Mouse (Mus musculus): Measurements from ENCODE around the gene Pir.

Gene Pir

DNA sequence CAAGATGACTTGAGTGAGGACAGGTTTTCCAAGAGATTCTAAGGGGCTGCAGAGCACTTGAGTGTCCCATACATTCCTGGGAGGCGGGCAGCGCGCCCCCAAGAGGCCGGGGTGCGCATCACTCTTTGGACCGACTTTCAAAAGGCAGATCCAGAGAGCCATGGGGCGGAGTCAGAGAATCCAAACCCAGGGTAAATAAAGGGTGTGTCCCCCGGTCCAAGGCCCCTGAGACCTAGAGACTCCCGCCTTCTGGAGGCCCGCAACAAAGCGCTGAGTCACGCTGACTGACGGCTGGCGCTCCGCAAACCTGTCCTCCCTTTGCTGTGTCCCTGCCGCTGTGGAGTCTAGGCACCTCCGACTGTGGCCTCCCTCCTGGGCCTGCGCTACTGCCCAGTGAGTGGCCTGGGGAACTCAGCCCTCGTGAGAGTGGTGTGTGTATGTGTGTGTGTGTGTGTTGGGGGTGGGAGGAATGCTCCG is at the start of gene Pir:
Pir (plus strand) TSS at position 87 of the 477 bp plus-strand sequence.
- peak; percentile 62 for DNase-seq (ENCODE audit: low spot score)

DNA sequence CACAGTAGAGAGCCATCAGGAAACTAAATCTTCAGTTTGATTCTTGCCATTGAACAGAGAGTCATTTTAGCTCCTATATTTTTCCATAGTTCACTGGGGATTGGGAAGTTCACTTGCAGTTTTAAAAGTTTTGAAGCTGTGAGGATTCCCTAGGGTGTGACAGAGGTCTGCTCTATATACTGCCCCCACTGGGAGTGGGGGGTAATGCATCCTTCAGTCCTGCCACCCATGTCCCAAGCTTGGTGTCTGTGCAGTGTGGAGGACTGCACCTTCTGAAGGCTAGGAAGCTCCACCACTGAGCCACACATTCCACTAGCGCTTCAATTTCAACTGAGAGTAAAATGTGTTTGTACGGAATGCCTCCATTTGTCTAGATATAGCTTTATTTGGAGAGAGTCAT is 47.2 kb upstream of the Pir start:
- DNase-seq (ENCODE audit: low spot score) = no peak

DNA sequence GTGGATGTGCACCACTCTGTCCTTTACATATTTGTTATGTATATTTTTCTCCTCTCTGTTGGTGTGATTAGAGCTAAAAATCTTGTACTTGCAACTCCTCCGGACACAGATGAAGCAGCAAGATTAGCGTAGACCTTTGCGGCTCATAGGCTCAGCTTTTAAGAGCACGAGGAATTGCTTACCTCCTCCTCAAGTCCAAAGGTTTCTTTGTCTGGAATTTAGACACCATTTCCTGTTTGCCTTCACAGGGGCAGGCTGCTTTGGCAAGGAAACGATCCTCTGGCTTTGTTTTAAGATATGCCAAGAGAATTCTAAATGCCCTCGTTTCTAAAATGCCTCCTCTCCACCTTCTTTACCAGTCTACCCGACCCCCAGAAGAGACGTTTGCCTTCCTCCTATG is 35.8 kb upstream of the Pir start:
- DNase-seq (ENCODE audit: low spot score) = no peak

DNA sequence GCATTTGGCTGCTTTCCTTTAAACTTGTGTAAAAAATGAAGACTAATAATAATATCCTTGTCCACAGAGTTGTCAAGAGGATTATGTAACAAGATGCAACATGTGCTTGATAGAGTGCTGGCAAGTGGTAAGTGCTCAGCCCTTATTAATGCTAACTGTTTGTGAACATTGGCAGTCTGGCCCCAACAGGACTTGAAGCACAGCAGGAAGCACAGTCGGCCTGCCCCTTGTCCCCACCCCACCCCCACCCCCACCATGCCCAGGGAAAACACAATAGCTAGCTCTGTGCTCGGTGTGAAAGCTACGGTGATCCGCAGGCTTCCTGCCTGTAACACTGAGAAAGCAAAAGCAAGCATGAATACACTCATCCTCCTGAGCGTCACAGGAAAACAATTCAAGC is 23.5 kb upstream of the Pir start:
- DNase-seq (ENCODE audit: low spot score) = no peak

DNA sequence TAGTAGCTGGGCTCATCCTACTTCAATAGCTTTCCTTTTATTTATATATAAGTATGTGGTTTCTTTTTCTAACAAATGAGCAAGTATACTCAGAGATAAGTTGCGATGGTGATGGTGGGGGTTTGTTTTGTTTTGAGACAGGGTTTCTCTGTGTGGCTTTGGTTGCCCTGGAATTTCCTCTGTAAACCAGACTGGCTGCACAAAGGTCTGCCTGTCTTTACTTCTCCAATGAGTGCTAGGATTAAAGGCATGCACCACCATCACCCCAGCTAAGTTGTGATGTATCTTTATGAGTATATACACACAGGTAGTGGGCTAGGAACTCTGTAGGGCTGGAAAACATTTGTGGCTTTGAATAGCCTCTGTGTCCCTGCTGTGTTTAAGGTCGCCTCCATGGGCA is 22.4 kb upstream of the Pir start:
- DNase-seq (ENCODE audit: low spot score) = no peak

DNA sequence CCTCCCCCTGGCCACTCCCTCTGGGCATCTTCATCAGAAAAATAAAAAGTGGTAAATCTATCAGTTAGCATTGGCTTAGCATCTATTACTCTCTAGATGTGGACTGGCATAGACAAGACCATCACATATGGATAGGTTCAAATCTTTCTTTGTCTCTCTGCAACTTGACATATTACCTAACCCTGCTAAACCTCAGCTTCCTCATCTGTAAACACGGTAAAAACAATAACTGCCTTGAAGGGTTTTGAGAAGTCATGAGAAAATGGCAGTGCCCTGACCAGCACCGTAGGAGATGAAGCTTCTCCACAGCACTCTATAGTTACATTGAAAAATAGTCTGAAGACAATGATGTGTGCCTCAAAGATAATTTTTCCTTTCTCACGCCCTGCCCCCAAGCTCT is 12.6 kb upstream of the Pir start:
- DNase-seq (ENCODE audit: low spot score) = no peak

DNA sequence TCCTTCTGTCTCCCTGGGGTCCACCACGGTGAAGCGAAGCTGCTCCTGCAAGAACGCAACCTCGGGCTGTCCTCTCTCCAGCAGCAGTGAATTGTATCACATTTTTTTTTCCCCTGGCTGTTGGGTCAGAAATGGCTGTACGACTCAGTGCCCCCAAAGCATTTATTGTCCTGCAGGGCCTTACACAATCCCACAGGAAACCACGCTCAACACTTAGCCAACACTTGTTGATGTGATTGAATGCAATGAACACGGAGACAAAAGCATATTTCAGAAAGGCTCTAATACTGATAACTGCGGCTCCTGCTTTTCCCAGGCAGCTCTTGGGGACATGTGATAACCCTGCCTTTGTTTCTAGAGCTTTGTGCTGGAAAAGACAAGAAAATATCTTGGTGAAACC is 11.1 kb upstream of the Pir start, which contains the start of gene Bmx:
Bmx (minus strand) TSS at position 137 of the 400 bp plus-strand sequence.
- no peak for DNase-seq (ENCODE audit: low spot score)

DNA sequence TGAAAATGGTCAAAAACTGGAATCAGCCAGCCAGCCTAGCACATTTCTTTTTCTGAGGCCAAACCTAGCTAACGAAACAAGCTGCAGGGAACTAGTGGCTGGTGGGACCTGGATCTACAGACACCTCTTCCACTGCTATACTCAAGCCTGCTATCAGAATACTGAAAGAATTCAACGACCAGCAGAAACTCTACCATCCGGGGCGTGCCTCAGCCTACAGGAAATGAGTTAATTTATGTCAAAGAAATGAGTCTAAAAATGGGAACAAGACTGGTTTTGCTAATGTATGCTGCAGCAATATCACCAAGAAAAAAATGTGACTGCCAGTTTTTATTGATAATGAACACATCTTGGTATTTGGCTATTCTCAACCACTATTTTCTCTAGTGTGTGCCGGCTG is 10.5 kb upstream of the Pir start:
- no peak for DNase-seq (ENCODE audit: low spot score)

DNA sequence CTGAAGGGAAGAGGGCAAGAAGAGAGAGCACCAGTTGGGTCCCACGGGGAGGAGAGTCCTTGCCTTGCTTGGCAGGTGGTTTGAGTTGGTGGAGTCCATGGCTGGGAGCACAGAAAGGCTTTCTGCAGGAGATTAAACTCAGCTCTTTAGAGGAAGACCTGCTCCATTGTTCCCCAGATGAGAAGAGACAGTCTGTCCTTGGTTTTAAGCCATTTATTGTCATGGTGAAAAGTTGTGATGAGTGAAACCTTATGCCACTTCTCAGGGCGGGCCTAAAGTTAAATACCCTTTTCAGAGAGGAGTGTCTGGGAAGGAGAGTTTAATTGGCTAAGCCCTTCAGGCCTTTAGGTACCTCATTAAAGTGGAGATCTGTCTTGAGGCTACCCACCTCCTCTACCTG is 6.9 kb upstream of the Pir start:
- no peak for DNase-seq (ENCODE audit: low spot score)

DNA sequence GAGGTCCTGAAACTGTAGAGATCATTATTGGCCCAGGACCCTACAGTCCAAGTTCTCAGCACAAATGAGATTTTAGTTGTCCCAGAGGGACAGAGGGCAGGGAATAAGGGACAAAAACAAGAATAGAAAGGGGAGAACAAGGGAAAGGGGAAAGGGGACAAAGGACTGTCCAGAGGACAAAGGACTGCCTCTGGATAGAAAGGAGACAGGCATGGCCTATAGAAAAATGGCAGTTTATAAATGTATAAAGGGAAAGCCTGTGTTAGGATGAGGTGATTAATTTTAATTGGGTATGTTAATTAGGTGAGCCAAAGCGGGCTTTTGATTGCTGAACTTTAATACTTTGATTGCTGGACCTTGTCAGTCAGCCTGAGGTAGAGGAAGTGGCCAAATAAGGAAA is 4.3 kb upstream of the Pir start:
- no peak for DNase-seq (ENCODE audit: low spot score)

DNA sequence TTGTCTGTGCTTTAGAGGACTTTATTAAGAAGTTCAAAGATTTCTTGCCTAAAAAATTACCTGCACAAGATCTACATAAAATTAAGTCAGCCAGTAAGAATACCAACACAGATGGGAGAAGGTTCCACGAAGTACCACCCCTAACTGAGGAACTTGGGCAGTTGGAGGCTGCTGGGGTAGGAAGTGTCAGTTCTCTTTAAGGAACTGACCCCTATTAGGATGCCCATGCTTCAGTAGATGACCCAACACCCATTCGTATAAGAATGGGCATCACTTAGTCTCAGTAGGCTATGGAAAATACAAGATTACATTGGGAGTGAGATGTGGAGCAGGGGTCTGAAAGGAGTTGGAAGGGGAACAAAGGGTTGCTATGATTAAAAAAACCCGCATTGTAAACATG is 1.4 kb downstream of the Pir start:
- DNase-seq (ENCODE audit: low spot score) = no peak

DNA sequence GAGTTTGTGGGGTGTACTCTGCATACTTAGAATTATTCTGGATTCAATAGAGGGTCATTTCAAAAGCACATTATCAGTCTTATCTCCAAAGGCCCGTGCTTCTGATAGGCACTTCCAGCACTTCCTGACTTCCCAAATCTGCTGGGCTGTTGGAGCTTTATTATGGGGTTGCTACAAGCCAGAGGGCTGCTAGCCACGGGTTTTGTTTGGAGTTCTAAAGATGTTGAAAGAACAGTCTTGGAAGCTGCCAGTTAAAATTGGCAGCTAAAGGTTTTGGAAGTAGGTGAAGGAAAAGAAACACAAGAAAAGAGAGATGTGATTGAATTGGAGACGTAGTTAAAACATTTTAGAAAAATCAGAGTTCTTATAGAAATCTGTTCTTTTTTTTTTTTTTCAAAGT is 6.4 kb downstream of the Pir start:
- DNase-seq (ENCODE audit: low spot score) = no peak

DNA sequence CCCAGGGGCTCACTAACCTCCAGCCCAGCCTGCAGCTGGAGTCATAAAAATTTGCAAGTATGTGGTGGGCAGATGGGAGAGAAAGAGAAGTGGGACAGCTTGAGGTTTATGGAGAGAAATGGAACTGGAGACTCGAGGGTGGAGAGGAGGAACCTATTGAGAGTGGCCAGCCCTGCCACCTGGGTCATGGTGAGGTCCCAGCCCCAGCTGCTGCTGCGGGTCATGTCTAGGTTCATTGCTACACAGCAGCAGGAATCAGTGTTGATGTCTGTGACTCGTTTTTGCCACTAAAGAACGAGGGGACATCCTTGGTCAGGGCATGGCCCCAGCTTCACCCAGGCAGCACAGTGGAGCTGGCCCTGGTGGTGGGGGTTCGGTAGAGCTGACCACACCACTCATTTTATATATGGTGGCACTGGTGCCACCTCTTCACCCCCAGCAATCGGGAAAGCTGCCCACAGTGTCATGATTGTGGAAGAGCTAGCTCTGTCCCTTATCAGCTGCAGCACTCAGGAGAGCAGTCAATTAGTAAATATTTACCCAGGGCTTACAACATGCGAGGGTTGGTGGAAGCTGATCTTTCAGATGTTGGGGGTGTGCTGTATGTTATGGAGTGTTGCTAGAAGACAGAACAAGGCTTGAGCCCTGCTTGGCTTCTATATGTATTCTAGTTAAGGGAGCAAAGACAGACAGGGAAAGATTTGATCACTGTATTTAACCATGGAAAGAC is 11.9 kb downstream of the Pir start:
- DNase-seq (ENCODE audit: low spot score) = no peak

DNA sequence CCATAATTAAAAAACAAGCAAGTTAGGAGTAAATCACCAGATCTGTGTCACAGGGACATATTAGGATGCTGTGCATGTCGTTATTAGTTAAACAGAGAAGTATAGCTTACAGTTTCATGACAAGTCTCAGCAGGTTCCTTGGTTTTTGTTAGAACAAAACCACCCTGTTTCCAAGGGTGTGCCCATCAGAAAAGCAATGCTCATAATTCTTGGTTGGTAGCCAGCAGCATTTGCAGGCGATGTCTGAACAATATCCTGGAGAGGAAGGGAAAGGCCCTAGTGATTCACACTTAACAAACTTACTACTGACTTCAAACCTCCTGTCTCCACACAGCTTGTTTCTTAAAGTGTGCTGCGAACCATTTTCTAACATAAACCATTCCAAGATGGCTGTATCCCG is 14.6 kb downstream of the Pir start:
- peak; percentile 15 for DNase-seq (ENCODE audit: low spot score)

DNA sequence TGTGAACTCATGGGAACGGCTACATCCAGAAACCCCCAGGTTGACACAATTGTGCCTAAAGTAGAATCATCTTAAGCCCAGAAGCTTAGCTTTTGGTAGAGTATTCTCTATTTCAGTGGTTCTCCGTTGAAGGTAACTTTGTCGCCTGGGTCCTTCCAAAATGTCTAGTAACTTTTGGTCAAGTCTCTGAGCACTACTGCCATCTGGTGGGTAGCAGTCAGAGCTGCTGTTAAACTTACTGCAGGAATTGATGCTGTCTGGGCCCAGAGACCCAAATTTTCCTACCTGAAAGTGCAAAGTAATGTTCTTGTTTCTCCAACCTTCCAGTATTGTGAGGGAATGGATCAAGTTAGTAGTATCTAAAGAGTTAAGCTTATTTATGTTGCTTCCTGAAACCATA is 17.9 kb downstream of the Pir start:
- peak; percentile 21 for DNase-seq (ENCODE audit: low spot score)

DNA sequence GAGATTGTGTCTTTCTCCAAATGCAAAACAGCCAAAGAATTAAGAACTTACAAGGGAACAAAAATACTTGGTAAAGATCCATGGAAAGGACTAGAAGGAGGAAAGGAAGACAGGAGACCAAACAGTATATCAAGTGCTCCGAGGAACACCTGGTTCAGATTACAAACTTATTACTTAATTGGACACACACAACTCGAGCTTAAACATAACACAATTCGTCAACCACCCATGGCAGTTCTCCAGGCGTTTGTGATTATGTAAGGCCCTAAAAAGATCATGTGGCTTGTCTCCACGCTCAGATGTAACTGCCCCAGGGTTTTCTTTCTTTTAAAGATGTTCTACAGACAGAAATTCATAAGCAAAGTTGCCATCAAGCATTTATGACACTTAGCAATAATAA is 22.0 kb downstream of the Pir start:
- peak; percentile 4 for DNase-seq (ENCODE audit: low spot score)

DNA sequence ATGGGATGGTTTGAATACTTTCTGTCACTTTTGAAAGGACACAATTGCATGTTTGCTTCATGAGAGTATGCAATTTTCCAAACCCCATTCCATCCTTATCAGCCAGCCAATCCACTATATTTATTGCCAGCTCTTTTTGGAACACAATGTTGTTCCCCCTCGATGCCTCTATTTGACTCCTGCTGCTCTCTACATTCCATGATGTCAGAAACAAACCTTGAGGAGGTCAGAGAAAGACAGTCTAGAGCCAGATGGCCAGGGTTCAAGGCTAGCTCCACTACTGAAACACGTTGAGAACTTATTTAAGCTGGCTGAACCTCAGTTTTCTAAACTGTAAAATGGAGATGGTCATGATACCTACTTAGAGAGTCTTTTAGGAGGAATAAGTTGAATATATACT is 37.1 kb downstream of the Pir start:
- DNase-seq (ENCODE audit: low spot score) = no peak

DNA sequence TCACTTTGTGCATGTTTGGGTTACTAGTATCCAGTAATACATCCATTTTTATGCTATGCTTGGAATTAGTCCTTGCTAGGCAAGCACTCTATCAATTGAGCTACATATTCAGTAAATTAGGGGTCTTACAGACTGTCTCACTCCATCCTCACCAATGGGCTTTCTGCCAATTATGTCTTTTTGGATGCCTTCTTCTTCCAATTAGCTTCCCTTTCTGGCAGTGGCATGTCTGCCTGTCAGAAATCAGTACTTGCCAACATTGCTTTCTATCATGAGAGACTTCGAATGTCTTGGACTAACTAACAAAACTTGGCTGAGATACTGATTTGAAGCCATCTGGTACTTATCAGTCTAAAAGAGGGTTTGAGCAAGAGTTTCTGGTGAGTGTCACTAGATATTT is 44.7 kb downstream of the Pir start:
- DNase-seq (ENCODE audit: low spot score) = no peak

DNA sequence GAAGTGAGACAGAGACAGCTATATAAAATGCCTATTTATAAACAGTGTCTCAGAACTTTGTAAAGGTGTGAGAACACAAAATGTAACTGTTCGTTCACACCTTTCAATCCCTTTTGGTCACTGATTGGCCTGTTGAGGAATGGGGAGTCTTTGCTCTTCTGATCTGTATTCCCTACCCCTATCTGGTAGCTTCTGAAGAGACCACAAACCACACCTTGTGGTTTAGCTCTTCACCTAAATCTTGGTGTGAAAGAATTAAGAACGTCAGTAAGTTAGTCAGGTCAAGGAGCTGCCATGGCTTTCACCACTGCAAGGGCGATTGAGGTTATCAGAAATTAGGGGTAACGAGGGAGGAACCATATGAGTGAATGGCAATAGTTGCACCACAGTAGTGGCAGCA is 49.4 kb downstream of the Pir start:
- DNase-seq (ENCODE audit: low spot score) = no peak

DNA sequence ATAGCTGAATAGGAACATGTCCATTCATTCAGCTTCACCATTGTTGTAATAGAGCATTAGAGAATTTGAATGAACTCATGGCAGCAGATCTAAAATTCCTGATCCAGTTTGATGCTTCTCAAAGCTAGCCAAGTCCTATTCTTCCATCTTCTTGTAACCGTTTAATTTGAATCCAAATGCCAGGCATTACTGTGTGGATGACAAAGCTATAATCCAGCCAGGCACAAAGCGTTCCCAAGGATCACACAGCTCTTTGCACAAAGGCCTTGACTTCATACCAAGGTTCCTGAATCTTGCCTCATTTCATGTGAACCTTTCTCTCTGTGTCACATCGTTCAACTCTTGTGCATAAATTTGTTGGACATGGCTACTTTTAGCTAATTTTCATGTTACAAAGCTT is 50.9 kb downstream of the Pir start:
- no peak for DNase-seq (ENCODE audit: low spot score)

DNA sequence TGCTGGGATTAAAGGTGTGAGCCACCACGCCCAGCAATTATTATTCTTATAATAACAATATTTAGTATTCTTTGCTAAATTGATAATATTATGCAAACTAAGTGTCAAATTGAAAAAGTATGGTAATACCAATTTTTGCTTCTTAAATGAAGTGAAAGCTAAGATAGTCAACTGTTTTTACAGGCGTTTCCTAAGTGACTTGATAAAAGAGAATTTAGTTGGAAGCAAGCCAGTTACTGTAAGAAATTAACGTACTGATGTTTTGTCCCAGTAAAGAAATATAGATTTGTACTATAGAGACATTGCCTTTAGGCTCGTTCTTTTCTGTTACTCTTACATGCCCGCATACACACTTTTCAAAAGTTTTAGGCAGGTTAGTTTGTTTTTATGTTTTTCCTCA is 53.3 kb downstream of the Pir start:
- no peak for DNase-seq (ENCODE audit: low spot score)

DNA sequence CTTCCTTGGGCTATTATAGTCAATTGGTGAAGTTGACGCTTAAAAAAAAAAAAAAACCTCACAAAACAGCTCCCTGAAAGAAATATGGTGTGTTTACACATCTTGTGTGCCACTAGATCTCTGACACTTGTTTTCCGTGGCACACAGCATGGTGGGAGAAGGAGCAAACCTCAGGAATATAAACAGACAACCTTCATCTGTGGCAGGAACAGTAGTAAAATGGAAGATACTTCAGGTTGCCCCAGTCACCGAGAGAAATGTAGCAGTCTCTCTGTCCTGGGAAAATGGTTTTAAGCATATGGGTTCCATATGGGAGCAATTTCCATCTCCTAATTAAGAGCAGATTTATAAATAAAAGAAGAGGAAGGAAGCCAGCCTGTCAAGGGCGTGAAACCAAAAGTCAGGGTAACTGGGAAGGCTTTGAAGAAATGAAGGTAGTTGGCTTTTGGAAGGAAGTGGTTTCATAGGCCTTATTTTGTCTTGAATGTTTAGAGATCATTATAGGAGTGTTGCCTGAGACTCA is 54.3 kb downstream of the Pir start:
- no peak for DNase-seq (ENCODE audit: low spot score)

DNA sequence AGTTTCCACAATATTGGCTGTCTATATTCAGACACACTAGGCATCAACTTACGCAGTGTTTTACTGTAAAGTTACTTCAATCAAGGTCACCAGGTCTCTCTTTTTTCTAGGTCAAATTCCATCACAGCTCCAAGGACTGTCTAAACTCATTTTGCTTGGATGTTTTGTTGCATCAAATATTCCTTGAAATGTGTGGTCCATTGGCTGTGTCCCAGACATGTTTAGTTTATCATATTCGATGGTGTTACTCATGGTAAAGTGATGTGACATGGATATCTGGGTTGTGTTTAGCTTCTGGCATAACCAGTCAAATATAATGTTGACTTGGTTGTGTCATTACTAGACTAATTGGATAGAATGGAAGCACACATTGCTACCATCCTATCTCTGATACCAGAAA is 61.2 kb downstream of the Pir start:
- DNase-seq (ENCODE audit: low spot score) = no peak

DNA sequence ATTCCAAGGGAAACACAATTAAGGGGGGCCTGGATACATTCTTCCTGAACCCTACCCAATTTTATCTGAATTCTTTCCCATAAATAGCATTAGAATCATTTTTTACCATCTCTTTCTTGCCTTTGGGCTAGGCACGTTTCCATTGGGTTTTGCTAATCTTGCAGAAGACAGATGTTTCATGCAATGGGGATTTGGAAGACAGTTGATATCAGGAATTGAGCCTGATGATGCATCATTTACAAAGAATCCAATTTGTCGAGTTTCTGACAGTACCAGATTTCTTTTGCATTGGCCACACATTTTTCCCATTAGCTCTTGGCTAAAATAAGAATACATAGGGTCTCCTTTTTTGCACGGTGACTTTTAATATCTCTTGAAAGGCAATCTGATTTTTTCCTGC is 61.6 kb downstream of the Pir start:
- no peak for DNase-seq (ENCODE audit: low spot score)

Data from urinary bladder, postnatal 14 days (tissue).